Mouse (Mus musculus): ENCODE data around the gene Samd15. TPM values are rescaled to one million over a fixed set of nuclear protein-coding genes. Genes with fewer than 3 reads are reported as not detected.
A peak's percentile ranks its signal among the peaks of the same experiment; 100 is the strongest.
"Not testable (repeated sequence)": the region's sequence is repeated elsewhere in the genome, so short reads cannot be mapped to it uniquely, and the experiment has no call there.

Samd15 gene
- polyA plus RNA-seq, 1 experiment: 0.26 TPM

- H3K27me3 ChIP-seq (replicated peaks): no peaks in the 10 kb centered on the region
- H3K4me1 ChIP-seq: peaks cover 46% of the 10 kb centered on the region
- H3K4me3 ChIP-seq (replicated peaks): no peak overlapping the region
- no peaks in the 10 kb centered on the region for H3K9me3 ChIP-seq
- H3K36me3 ChIP-seq (replicated peaks; ENCODE audit: low read length): no peaks in the 10 kb centered on the region
- TF ChIP-seq FLI1 (IDR thresholded peaks at IDR 0.05; ENCODE audit: low read length): no peak
- no peak for TF ChIP-seq GATA1 (IDR thresholded peaks at IDR 0.05; ENCODE audit: borderline replicate concordance, low read length)
Measured at GRCm38 (mm10) chr12:87196310-87196709, 3.2 kb upstream of the Samd15 start.

DNA sequence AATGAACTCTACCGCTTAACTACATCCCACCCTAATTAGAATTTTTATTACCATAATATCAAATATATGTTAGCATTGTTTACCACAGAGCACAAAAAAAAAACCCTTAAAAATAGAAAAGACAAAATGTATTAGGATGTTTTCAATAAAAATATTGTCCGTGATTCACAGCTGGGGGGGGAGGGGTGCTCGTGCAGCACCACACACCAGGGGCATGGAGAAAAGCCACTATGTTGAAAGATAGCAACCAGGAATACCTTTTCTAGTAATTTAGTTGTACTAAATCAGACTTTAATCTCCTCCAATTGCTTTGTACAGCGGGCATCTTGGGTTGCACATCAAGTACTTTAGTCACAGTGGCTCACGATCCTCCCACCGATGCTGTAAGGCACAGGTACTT, 731 bp upstream of the Samd15 start:
- H3K27me3 ChIP-seq (replicated peaks): no peaks in the 10 kb centered on the region
- TF ChIP-seq FLI1 (IDR thresholded peaks at IDR 0.05; ENCODE audit: low read length) (no peak), GATA1 (IDR thresholded peaks at IDR 0.05; ENCODE audit: borderline replicate concordance, low read length) (no peak)
- H3K4me1 ChIP-seq: peaks cover 37% of the 10 kb centered on the region
- H3K36me3 ChIP-seq (replicated peaks; ENCODE audit: low read length): no peaks in the 10 kb centered on the region
- no peaks in the 10 kb centered on the region for H3K9me3 ChIP-seq
- H3K4me3 ChIP-seq (replicated peaks): peak overlapping the region; percentile 95

DNA sequence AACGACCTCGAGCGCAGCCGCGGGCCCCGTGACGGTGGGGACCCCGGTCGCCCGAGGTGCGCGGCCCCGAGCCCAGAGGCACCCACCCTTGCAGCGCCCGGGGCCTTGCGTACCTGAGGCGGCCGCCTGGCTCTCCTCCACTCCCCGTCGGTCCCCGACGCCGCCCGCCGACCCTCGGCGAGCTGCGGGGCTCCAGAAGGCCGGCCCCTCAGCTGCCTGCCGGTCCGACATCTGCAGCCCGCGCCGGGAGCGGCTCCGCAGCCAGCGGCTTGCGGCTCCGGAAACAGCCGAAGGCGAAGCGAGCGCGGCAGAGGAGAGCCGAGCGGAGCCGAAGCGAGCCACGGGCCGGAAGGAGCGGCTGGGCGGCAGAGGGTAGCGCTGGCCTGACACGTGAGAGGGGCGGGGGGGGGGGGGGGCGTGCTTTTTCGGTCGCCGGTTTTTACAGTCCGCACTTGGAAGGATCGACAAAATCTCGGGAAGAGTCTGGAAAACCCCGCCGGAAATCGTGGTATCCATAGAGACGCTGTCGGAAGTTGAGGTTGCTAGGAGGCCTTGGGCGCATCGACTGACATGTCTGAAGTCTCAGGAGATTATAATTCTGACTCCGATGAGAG, 557 bp downstream of the Samd15 start, which contains the start of gene Tmed8:
Tmed8 (minus strand) TSS at position 482 of the 614 bp plus-strand sequence.
- H3K4me1 ChIP-seq: peaks cover 37% of the 10 kb centered on the region
- H3K4me3 ChIP-seq (replicated peaks): peak within 1 kb of the TSS; percentile 95
- no peaks in the 10 kb centered on the region for H3K27me3 ChIP-seq (replicated peaks)
- no peaks in the 10 kb centered on the region for H3K36me3 ChIP-seq (replicated peaks; ENCODE audit: low read length)
- no peaks in the 10 kb centered on the region for H3K9me3 ChIP-seq
- TF ChIP-seq GATA1 (IDR thresholded peaks at IDR 0.05; ENCODE audit: borderline replicate concordance, low read length) (no peak), FLI1 (IDR thresholded peaks at IDR 0.05; ENCODE audit: low read length) (no peak)

DNA sequence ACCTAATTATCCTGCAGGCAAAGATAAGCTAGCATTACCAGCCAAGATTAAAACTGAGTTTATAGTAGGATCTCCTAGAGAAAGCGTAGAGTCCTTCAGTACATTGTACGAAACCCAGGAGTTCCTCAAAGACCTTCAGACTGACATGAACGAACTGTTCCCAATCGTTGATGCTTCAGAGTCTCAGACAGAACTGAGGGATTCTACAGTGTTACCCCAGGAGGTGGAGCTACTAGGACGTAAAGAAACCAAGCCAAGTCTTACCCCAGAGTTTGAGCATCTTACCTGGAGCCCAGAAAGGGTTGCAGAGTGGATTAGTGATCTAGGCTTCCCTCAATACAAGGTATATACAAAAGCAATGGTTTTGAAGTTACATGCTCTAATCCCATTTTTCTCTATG, 2.2 kb downstream of the Samd15 start:
- Histone ChIP-seq H3K9me3 (no peaks in the 10 kb centered on the region), H3K27me3 (replicated peaks) (no peaks in the 10 kb centered on the region), H3K36me3 (replicated peaks; ENCODE audit: low read length) (no peaks in the 10 kb centered on the region), H3K4me3 (replicated peaks) (no peak overlapping the region), H3K4me1 (peaks cover 36% of the 10 kb centered on the region)
- no peak for TF ChIP-seq GATA1 (IDR thresholded peaks at IDR 0.05; ENCODE audit: borderline replicate concordance, low read length)
- no peak for TF ChIP-seq FLI1 (IDR thresholded peaks at IDR 0.05; ENCODE audit: low read length)

DNA sequence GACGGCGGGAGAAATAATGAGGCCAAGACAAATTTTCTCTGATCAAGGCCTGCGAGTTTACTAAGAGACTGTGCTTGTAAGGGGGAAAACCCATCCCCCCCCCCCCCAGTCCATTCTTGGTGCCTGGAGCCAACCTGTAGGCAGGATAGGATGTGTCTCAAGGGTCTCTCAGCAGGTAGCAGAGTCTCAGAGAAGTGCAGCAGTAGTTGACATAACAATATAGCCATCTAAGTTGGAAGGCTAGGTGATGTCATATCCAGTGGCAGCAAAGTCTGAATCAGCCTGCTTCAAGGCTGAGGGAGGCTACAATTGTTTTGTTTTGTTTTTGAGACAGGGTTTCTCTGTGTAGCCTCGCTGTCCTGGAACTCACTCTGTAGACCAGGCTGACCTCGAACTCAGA, 6.3 kb downstream of the Samd15 start:
- not testable (repeated sequence) for H3K9me3 ChIP-seq; H3K4me3 ChIP-seq (replicated peaks); H3K4me1 ChIP-seq; H3K36me3 ChIP-seq (replicated peaks; ENCODE audit: low read length); H3K27me3 ChIP-seq (replicated peaks)

DNA sequence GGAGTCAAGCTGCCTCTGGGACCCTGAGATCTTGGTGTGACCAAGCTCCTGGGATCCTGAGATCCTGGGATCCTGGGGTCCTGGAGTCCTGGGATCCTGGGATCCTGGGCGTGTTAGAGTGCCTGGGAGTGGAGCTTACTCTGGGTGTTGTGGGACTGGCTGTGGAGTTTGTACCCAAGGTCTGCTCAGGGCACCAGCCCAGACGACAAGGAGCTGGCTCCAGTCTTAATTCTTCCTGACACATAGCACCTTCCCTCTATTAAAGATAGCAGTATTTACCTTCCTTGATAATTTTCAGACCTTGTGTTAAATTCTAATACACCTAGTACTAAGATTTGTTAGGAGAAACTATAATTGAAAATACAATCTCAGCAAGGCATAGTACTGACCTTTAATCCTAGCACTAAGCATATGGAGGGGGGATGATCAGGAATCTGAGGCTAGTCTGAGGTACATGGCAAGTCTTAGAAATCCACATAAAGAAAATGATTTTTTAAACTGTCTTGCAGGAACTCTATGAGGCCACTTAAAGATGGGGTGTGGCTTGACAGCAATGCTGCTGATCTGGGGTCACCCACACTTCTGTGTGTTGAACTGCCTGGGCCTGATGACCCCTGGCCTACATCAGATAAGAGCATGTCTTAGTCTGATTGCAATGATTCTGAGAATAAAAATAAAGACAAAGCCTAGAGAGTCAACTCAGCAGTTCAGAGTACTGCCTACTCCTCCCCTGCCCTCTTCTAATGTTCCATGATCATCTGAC, 13.5 kb downstream of the Samd15 start:
- TF ChIP-seq FLI1 (IDR thresholded peaks at IDR 0.05; ENCODE audit: low read length) (no peak), GATA1 (IDR thresholded peaks at IDR 0.05; ENCODE audit: borderline replicate concordance, low read length) (no peak)
- Histone ChIP-seq H3K27me3 (replicated peaks) (no peaks in the 10 kb centered on the region), H3K4me3 (replicated peaks) (no peak overlapping the region), H3K9me3 (no peaks in the 10 kb centered on the region), H3K4me1 (peaks cover 19% of the 10 kb centered on the region), H3K36me3 (replicated peaks; ENCODE audit: low read length) (no peaks in the 10 kb centered on the region)

GRCm38 (mm10) chr12:87216053-87216452, 16.5 kb downstream of the Samd15 start:
- H3K9me3 ChIP-seq: no peaks in the 10 kb centered on the region
- TF ChIP-seq FLI1 (IDR thresholded peaks at IDR 0.05; ENCODE audit: low read length) (no peak), GATA1 (IDR thresholded peaks at IDR 0.05; ENCODE audit: borderline replicate concordance, low read length) (no peak)
- no peak overlapping the region for H3K4me3 ChIP-seq (replicated peaks)
- peaks cover 30% of the 10 kb centered on the region for H3K4me1 ChIP-seq
- H3K27me3 ChIP-seq (replicated peaks): no peaks in the 10 kb centered on the region
- no peaks in the 10 kb centered on the region for H3K36me3 ChIP-seq (replicated peaks; ENCODE audit: low read length)

DNA sequence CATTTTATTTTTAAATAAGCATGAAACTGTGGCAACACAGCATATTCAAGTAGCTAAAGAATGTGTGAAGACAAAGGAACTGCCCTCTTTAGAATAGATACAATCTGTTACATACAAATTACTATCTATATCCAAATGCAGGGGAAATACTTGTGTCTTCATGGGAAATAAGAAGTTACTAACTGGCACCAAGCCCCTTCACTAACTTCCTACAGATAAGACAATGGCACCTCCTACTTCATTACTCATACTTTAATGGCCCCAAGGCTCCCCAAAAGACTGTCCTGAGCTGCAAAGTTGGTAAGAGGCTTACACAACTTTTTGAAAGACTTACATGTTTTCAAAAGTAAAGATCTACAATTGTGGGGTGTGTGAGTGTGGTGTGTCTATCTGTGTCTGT, 18.1 kb downstream of the Samd15 start:
- TF ChIP-seq GATA1 (IDR thresholded peaks at IDR 0.05; ENCODE audit: borderline replicate concordance, low read length): no peak
- TF ChIP-seq FLI1 (IDR thresholded peaks at IDR 0.05; ENCODE audit: low read length): no peak
- H3K4me3 ChIP-seq (replicated peaks): no peak overlapping the region
- H3K9me3 ChIP-seq: no peaks in the 10 kb centered on the region
- H3K4me1 ChIP-seq: peaks cover 38% of the 10 kb centered on the region
- no peaks in the 10 kb centered on the region for H3K27me3 ChIP-seq (replicated peaks)
- H3K36me3 ChIP-seq (replicated peaks; ENCODE audit: low read length): no peaks in the 10 kb centered on the region

DNA sequence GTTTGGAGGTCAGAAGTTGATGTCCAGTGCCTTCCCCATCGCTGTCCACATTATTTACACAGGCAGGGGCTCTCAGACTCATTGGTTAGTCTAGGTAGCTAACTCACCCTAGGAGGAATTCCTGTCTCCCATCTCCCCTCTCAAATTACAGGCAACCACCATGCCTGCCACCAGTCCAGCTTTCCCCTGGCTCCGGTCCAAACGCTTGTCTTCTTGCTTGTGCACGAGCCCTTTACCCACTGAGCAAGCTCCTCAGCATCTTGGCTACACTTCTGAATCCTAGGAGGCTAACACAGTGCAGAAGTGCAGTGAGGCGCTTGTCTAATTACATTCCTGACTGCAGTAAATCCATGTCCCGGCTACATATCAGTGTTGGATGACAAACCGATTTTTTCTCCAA, 19.8 kb downstream of the Samd15 start:
- Histone ChIP-seq H3K27me3 (replicated peaks) (no peaks in the 10 kb centered on the region), H3K4me1 (peaks cover 50% of the 10 kb centered on the region), H3K4me3 (replicated peaks) (no peak overlapping the region), H3K9me3 (no peaks in the 10 kb centered on the region), H3K36me3 (replicated peaks; ENCODE audit: low read length) (no peaks in the 10 kb centered on the region)
- no peak for TF ChIP-seq FLI1 (IDR thresholded peaks at IDR 0.05; ENCODE audit: low read length)
- no peak for TF ChIP-seq GATA1 (IDR thresholded peaks at IDR 0.05; ENCODE audit: borderline replicate concordance, low read length)

DNA sequence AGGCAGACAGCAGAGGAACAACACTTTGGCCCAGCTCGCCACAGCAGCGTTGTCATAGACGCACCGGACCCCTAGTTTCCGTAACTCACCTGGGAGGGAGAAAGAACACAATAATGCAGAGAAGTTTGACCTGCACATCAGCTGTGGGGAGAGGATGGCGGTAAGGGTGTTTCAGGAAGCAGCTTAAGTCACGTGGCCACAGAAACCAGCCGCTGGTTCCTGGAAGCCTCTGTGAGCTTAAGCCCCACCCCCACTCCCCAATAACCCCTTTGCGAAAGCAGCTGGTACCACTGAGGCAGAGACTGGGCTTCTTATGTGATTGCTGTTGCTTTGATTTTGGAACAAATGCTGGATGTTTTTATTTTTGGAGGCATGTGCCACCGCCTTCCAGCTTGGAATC, 25.4 kb downstream of the Samd15 start:
- Histone ChIP-seq H3K27me3 (replicated peaks) (no peaks in the 10 kb centered on the region), H3K36me3 (replicated peaks; ENCODE audit: low read length) (no peaks in the 10 kb centered on the region), H3K4me3 (replicated peaks) (peak overlapping the region; percentile 70), H3K4me1 (peaks cover 43% of the 10 kb centered on the region), H3K9me3 (peaks cover 6% of the 10 kb centered on the region)
- TF ChIP-seq FLI1 (IDR thresholded peaks at IDR 0.05; ENCODE audit: low read length): no peak
- TF ChIP-seq GATA1 (IDR thresholded peaks at IDR 0.05; ENCODE audit: borderline replicate concordance, low read length): no peak
